Mouse (Mus musculus) adrenal gland, postnatal 10 days (tissue): ENCODE measurements around the gene Hsf2bp. TPM values are rescaled to one million over a fixed set of nuclear protein-coding genes. Genes with fewer than 3 reads are reported as not detected.

Experiments
- DNase-seq: peaks from one replicate; pipeline ENCODE4 v3.0.0; 2021; ENCODE audit warnings: mixed read lengths
- total RNA-seq, 2 experiments: library from RNA; stranded (reverse); gene quantifications; 2 replicates each; pipeline ENCODE4 v1.2.3; 2021

The Hsf2bp gene
- total RNA-seq, 2 experiments from 2014 or later, result 1.4 to 1.7 TPM

- peak; percentile 53 for DNase-seq
Observed at GRCm38 (mm10) chr17:31905791-31906211, 130.3 kb downstream of the Hsf2bp start.

GRCm38 (mm10) chr17:31905201-31905790 lies 130.9 kb downstream of the Hsf2bp start:
- no peak for DNase-seq

GRCm38 (mm10) chr17:31904036-31904435 lies 132.1 kb downstream of the Hsf2bp start:
- no peak for DNase-seq

- DNase-seq, result no peak
Observed at GRCm38 (mm10) chr17:31902630-31903198, 133.4 kb downstream of the Hsf2bp start.

GRCm38 (mm10) chr17:31901461-31902204 lies 134.5 kb downstream of the Hsf2bp start:
- no peak for DNase-seq

GRCm38 (mm10) chr17:31898941-31899340 lies 137.2 kb downstream of the Hsf2bp start:
- no peak for DNase-seq

GRCm38 (mm10) chr17:31897186-31897793 lies 138.9 kb downstream of the Hsf2bp start:
- peak; percentile 47 for DNase-seq

- no peak for DNase-seq
Observed at GRCm38 (mm10) chr17:31896751-31897150, 139.4 kb downstream of the Hsf2bp start.

- no peak for DNase-seq
Observed at GRCm38 (mm10) chr17:31896311-31896710, 139.8 kb downstream of the Hsf2bp start.

Other genes with a start within 250 kb of the Hsf2bp start
- 100 to 1,000 TPM in 1 of 2 experiments, 10 to 100 TPM in 1; 25.4 to 112 TPM for gene Sik1, start 180.5 kb downstream of the Hsf2bp start, total RNA-seq
- 10 to 100 TPM; 15.5 to 21.7 TPM for gene Rrp1b, start 249 bp downstream of the Hsf2bp start, total RNA-seq
- 10 to 100 TPM; 24.9 to 31.7 TPM for gene Notch3, start 130.5 kb upstream of the Hsf2bp start, total RNA-seq
- under 1 TPM in 1 of 2 experiments, not detected in 1; 0.42 TPM for gene Ephx3, start 153.2 kb upstream of the Hsf2bp start, total RNA-seq
- 10 to 100 TPM; 80.6 to 98.0 TPM for gene Brd4, start 248.4 kb upstream of the Hsf2bp start, total RNA-seq